Mouse (Mus musculus): Measurements from ENCODE around the gene Ugt1a7c. TPM values are rescaled to one million over a fixed set of nuclear protein-coding genes. Genes with fewer than 3 reads are reported as not detected.
"Not testable (repeated sequence)": the region's sequence is repeated elsewhere in the genome, so short reads cannot be mapped to it uniquely, and the experiment has no call there.

Ugt1a7c gene
- polyA plus RNA-seq (2014; fragmentation: Nextera tagmentation; extraction: Ambion mirVana) = 1.6 and 2.8 TPM in 2 replicates

- WGBS = 52% methylated on average over 10 of the region's 10 CpGs
- H3K9ac ChIP-seq (ENCODE audit: low read depth, low read length) = no peak within 1 kb of the TSS
- H3K36me3 ChIP-seq (ENCODE audit: control insufficient read depth, insufficient read depth, low read length) = no peaks in the 10 kb centered on the region
- H3K4me1 ChIP-seq (replicated peaks; ENCODE audit: control insufficient read depth, insufficient read depth, low read length) = no peaks in the 10 kb centered on the region
- ATAC-seq (replicated peaks; ENCODE audit: low FRiP score) (no peak), DNase-seq (ENCODE audit: low spot score) (no peak)
- H3K4me2 ChIP-seq = no peak within 1 kb of the TSS
- no peak within 1 kb of the TSS for H3K4me3 ChIP-seq (ENCODE audit: low read depth, low read length)
- no peaks in the 10 kb centered on the region for H3K9me3 ChIP-seq (ENCODE audit: control insufficient read depth, low read length)
- H3K27me3 ChIP-seq (replicated peaks; ENCODE audit: control insufficient read depth, insufficient read depth, low read length) = no peaks in the 10 kb centered on the region
- no peak within 1 kb of the TSS for H3K27ac ChIP-seq (ENCODE audit: low read depth, low read length)
Measured at GRCm38 (mm10) chr1:88094941-88095492, at the start of gene Ugt1a7c. Gene Ugt1a7c, plus strand, starts transcription at chr1:88095062.

DNA sequence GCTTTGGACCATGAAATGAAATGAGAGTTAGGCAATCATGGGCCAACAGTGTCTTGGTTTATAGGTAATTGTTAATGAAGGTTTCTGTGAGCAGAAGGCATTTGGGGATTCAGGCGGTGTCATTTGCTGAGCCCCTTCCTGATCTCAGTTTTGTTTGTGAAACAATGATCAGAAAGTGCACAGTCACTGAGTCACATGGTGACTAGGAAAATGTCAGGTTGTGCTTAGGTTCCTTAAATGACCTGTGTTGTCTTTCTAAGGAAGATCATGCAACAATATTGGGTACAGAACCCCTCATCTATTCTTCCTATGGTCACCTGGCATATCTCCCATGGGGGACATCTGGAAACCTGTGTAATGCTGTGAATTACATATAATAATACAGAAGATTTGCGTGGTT is 47.5 kb upstream of the Ugt1a7c start:
- H3K36me3 ChIP-seq (ENCODE audit: control insufficient read depth, insufficient read depth, low read length); H3K9ac ChIP-seq (ENCODE audit: low read depth, low read length); H3K9me3 ChIP-seq (ENCODE audit: control insufficient read depth, low read length); H3K27me3 ChIP-seq (replicated peaks; ENCODE audit: control insufficient read depth, insufficient read depth, low read length); H3K4me3 ChIP-seq (ENCODE audit: low read depth, low read length); H3K4me2 ChIP-seq; DNase-seq (ENCODE audit: low spot score); H3K27ac ChIP-seq (ENCODE audit: low read depth, low read length); H3K4me1 ChIP-seq (replicated peaks; ENCODE audit: control insufficient read depth, insufficient read depth, low read length); ATAC-seq (replicated peaks; ENCODE audit: low FRiP score): not testable (repeated sequence)
- WGBS = 64% methylated on average over 2 of the region's 2 CpGs

GRCm38 (mm10) chr1:88055088-88055487 is 39.8 kb upstream of the Ugt1a7c start, which contains the start of gene Ugt1a10:
Gene Ugt1a10, plus strand, starts transcription at chr1:88055388.
- no peaks in the 10 kb centered on the region for H3K27me3 ChIP-seq (replicated peaks; ENCODE audit: control insufficient read depth, insufficient read depth, low read length)
- WGBS = 65% methylated on average over 1 of the region's 1 CpGs
- no peak for DNase-seq (ENCODE audit: low spot score)
- H3K4me2 ChIP-seq = no peak within 1 kb of the TSS
- no peaks in the 10 kb centered on the region for H3K36me3 ChIP-seq (ENCODE audit: control insufficient read depth, insufficient read depth, low read length)
- no peak for ATAC-seq (replicated peaks; ENCODE audit: low FRiP score)
- no peak within 1 kb of the TSS for H3K9ac ChIP-seq (ENCODE audit: low read depth, low read length)
- H3K4me3 ChIP-seq (ENCODE audit: low read depth, low read length) = no peak within 1 kb of the TSS
- H3K9me3 ChIP-seq (ENCODE audit: control insufficient read depth, low read length) = no peaks in the 10 kb centered on the region
- no peaks in the 10 kb centered on the region for H3K4me1 ChIP-seq (replicated peaks; ENCODE audit: control insufficient read depth, insufficient read depth, low read length)
- H3K27ac ChIP-seq (ENCODE audit: low read depth, low read length) = no peak within 1 kb of the TSS

- 85% methylated on average over 1 of the region's 2 CpGs for WGBS
- not testable (repeated sequence) for H3K27me3 ChIP-seq (replicated peaks; ENCODE audit: control insufficient read depth, insufficient read depth, low read length); H3K4me1 ChIP-seq (replicated peaks; ENCODE audit: control insufficient read depth, insufficient read depth, low read length); H3K36me3 ChIP-seq (ENCODE audit: control insufficient read depth, insufficient read depth, low read length); H3K4me2 ChIP-seq; ATAC-seq (replicated peaks; ENCODE audit: low FRiP score); H3K27ac ChIP-seq (ENCODE audit: low read depth, low read length); H3K9me3 ChIP-seq (ENCODE audit: control insufficient read depth, low read length); H3K9ac ChIP-seq (ENCODE audit: low read depth, low read length); H3K4me3 ChIP-seq (ENCODE audit: low read depth, low read length); DNase-seq (ENCODE audit: low spot score)
Measured at GRCm38 (mm10) chr1:88066472-88067102, 28.3 kb upstream of the Ugt1a7c start.

- Histone ChIP-seq H3K4me3 (ENCODE audit: low read depth, low read length) (no peak within 1 kb of the TSS), H3K27ac (ENCODE audit: low read depth, low read length) (no peak within 1 kb of the TSS), H3K36me3 (ENCODE audit: control insufficient read depth, insufficient read depth, low read length) (no peaks in the 10 kb centered on the region), H3K9ac (ENCODE audit: low read depth, low read length) (no peak within 1 kb of the TSS), H3K9me3 (ENCODE audit: control insufficient read depth, low read length) (no peaks in the 10 kb centered on the region), H3K27me3 (replicated peaks; ENCODE audit: control insufficient read depth, insufficient read depth, low read length) (no peaks in the 10 kb centered on the region), H3K4me2 (no peak within 1 kb of the TSS), H3K4me1 (replicated peaks; ENCODE audit: control insufficient read depth, insufficient read depth, low read length) (no peaks in the 10 kb centered on the region)
- no peak for DNase-seq (ENCODE audit: low spot score)
- no peak for ATAC-seq (replicated peaks; ENCODE audit: low FRiP score)
- WGBS = 57% methylated on average over 2 of the region's 2 CpGs
Measured at GRCm38 (mm10) chr1:88070495-88070894, 24.4 kb upstream of the Ugt1a7c start, which contains the start of gene Ugt1a9. Gene Ugt1a9, plus strand, starts transcription at chr1:88070800.

DNA sequence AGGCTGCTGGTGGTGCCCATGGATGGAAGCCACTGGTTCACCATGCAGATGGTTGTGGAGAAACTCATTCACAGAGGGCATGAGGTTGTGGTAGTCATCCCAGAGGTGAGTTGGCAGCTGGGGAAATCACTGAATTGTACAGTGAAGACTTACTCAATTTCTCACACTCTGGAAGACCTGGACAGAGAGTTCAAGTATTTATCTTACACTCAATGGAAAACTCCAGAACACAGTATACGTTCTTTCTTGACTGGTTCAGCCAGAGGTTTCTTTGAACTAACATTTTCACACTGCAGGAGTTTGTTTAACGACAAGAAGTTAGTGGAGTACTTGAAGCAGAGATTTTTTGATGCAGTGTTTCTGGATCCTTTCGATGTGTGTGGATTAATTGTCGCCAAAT is 24.0 kb upstream of the Ugt1a7c start:
- Histone ChIP-seq H3K36me3 (ENCODE audit: control insufficient read depth, insufficient read depth, low read length) (no peaks in the 10 kb centered on the region), H3K27ac (ENCODE audit: low read depth, low read length) (no peak overlapping the region), H3K4me2 (no peak overlapping the region), H3K4me3 (ENCODE audit: low read depth, low read length) (no peak overlapping the region), H3K9me3 (ENCODE audit: control insufficient read depth, low read length) (no peaks in the 10 kb centered on the region), H3K9ac (ENCODE audit: low read depth, low read length) (no peak overlapping the region), H3K27me3 (replicated peaks; ENCODE audit: control insufficient read depth, insufficient read depth, low read length) (no peaks in the 10 kb centered on the region), H3K4me1 (replicated peaks; ENCODE audit: control insufficient read depth, insufficient read depth, low read length) (no peaks in the 10 kb centered on the region)
- no peak for ATAC-seq (replicated peaks; ENCODE audit: low FRiP score)
- WGBS = 73% methylated on average over 4 of the region's 4 CpGs
- DNase-seq (ENCODE audit: low spot score) = no peak

DNA sequence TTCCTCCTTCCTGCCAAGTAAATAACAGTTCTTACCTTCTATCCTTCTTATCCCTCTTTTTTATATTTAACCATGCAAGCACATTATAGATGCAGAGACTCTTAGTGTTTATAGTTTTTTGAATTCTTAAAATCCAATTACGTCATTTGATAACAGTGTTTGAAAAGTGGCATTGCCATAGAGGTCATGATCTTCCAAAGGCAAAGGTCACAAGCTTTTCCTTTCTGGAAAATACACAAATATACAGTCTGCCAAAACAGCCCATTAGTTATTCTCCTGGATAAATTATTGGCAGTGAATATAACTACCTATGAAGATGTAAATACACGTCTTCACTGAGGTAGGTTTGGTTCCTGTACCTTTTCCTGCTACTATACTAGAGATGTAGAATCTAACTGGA is 20.4 kb upstream of the Ugt1a7c start:
- H3K27ac ChIP-seq (ENCODE audit: low read depth, low read length) = no peak overlapping the region
- WGBS = 82% methylated on average over 2 of the region's 2 CpGs
- H3K9ac ChIP-seq (ENCODE audit: low read depth, low read length) = no peak overlapping the region
- no peaks in the 10 kb centered on the region for H3K27me3 ChIP-seq (replicated peaks; ENCODE audit: control insufficient read depth, insufficient read depth, low read length)
- H3K9me3 ChIP-seq (ENCODE audit: control insufficient read depth, low read length) = no peaks in the 10 kb centered on the region
- no peak for DNase-seq (ENCODE audit: low spot score)
- H3K36me3 ChIP-seq (ENCODE audit: control insufficient read depth, insufficient read depth, low read length) = no peaks in the 10 kb centered on the region
- H3K4me3 ChIP-seq (ENCODE audit: low read depth, low read length) = no peak overlapping the region
- H3K4me2 ChIP-seq = no peak overlapping the region
- no peak for ATAC-seq (replicated peaks; ENCODE audit: low FRiP score)
- H3K4me1 ChIP-seq (replicated peaks; ENCODE audit: control insufficient read depth, insufficient read depth, low read length) = no peaks in the 10 kb centered on the region

DNA sequence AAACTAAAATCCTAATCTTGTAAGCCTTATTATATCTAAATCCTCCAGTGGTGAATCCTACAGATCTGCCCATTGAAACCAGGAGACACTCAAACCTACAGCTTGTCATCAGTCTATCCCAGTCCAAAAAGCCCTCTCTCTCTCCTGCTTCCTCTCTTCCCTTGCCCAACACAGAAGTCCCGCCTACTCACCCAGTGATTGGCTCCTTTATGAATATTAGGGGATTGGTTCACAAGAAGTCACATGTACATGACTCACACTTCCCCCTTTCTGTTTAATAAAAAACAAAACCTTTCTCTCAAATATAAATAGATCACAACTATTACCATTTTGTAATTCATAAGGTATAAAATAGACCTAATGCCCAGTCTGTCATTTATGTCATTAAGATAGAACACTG is 17.7 kb upstream of the Ugt1a7c start:
- Histone ChIP-seq H3K4me2 (no peak overlapping the region), H3K9me3 (ENCODE audit: control insufficient read depth, low read length) (no peaks in the 10 kb centered on the region), H3K9ac (ENCODE audit: low read depth, low read length) (no peak overlapping the region), H3K36me3 (ENCODE audit: control insufficient read depth, insufficient read depth, low read length) (no peaks in the 10 kb centered on the region), H3K4me1 (replicated peaks; ENCODE audit: control insufficient read depth, insufficient read depth, low read length) (no peaks in the 10 kb centered on the region), H3K27ac (ENCODE audit: low read depth, low read length) (no peak overlapping the region), H3K4me3 (ENCODE audit: low read depth, low read length) (no peak overlapping the region), H3K27me3 (replicated peaks; ENCODE audit: control insufficient read depth, insufficient read depth, low read length) (no peaks in the 10 kb centered on the region)
- DNase-seq (ENCODE audit: low spot score) (no peak), ATAC-seq (replicated peaks; ENCODE audit: low FRiP score) (no peak)
- WGBS = 72% methylated on average over 1 of the region's 1 CpGs

DNA sequence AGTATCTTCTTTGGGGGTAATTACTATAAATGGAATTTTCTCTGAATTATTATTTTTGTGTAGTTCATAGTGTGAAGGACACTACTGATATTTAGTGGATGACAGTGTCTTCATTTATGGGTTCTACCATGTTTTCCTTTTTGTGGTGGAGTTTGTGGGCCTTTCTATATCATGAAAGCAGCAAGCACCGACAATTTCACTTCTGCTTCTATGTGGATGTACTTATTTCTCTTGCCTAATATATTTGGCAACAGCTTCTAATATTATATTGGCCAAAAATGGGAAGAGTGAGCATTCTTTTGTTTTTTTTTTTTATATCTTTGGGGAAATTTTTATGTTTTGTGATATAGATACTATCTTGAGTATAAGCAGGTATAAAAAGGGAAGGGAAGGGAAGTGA is 13.2 kb upstream of the Ugt1a7c start:
- WGBS = 78% methylated on average over 1 of the region's 1 CpGs
- ATAC-seq (replicated peaks; ENCODE audit: low FRiP score) = no peak
- DNase-seq (ENCODE audit: low spot score) = no peak

More for the DNA sequence above, 13.2 kb upstream of the Ugt1a7c start:
- no peak overlapping the region for H3K4me3 ChIP-seq (ENCODE audit: low read depth, low read length)
- no peak overlapping the region for H3K9ac ChIP-seq (ENCODE audit: low read depth, low read length)
- no peaks in the 10 kb centered on the region for H3K36me3 ChIP-seq (ENCODE audit: control insufficient read depth, insufficient read depth, low read length)
- H3K27me3 ChIP-seq (replicated peaks; ENCODE audit: control insufficient read depth, insufficient read depth, low read length) = no peaks in the 10 kb centered on the region
- no peaks in the 10 kb centered on the region for H3K4me1 ChIP-seq (replicated peaks; ENCODE audit: control insufficient read depth, insufficient read depth, low read length)
- H3K27ac ChIP-seq (ENCODE audit: low read depth, low read length) = no peak overlapping the region
- H3K9me3 ChIP-seq (ENCODE audit: control insufficient read depth, low read length) = no peaks in the 10 kb centered on the region
- no peak overlapping the region for H3K4me2 ChIP-seq
